Mouse (Mus musculus): Measurements from ENCODE around the gene Kcnk3. TPM values are rescaled to one million over a fixed set of nuclear protein-coding genes. Genes with fewer than 3 reads are reported as not detected.

Gene Kcnk3
- total RNA-seq, 1 experiment, result 0.31 TPM

- no peak for DNase-seq (ENCODE audit: low read depth, low spot score)
- H3K36me3 ChIP-seq (ENCODE audit: control insufficient read depth, insufficient read depth, low read length, poor library complexity, severe bottlenecking), result peaks cover 18% of the 10 kb centered on the region
- H3K4me3 ChIP-seq (ENCODE audit: insufficient read depth in 1 of 2, low read depth in 1 of 2, low read length in 2 of 2, poor library complexity in 1 of 2, severe bottlenecking in 1 of 2), result no peak overlapping the region
- peaks cover 0 to 9% of the 10 kb centered on the region in 2 experiments; a peak in 2 of 4 replicates for H3K4me1 ChIP-seq (ENCODE audit: control insufficient read depth in 2 of 2, insufficient read depth in 2 of 2, low read length in 2 of 2, poor library complexity in 1 of 2)
- no peak overlapping the region for H3K9ac ChIP-seq (ENCODE audit: insufficient read depth, low read depth, low read length, poor library complexity, severe bottlenecking)
- TF ChIP-seq HCFC1 (IDR thresholded peaks at IDR 0.05; ENCODE audit: borderline replicate concordance, insufficient read depth, low read length), result no peak
- no peak overlapping the region for H3K27ac ChIP-seq (ENCODE audit: insufficient read depth, low read depth, low read length, poor library complexity, severe bottlenecking)
- no peaks in the 10 kb centered on the region for H3K9me3 ChIP-seq (ENCODE audit: control insufficient read depth, insufficient read depth, low read depth, low read length)
- in situ Hi-C loops (cut with MboI; ENCODE audit: low sequenced_read_pairs in 2 of 2, unreplicated experiment in 2 of 2), result no loop called here
Observed at GRCm38 (mm10) chr5:30665360-30665759, 77.4 kb downstream of the Kcnk3 start.

DNA sequence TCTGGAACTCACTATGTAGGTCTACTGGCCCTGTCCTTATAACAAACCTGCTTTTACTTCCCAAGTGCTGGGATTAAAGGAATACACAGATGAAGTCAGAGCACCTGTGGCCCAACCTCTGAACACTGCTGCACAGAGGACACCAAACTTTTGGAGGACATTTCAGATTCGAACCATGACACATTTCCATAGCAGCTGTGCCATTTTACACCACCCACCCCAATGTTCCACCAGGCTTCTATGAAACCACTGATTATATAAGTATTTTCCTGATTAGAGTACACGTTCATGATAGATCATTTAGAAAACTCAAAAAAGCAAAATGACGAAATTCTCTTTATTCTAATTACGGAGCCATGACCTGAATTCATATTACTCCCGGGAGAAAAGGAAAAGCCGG, 78.0 kb downstream of the Kcnk3 start:
- in situ Hi-C loops (cut with MboI; ENCODE audit: low sequenced_read_pairs in 2 of 2, unreplicated experiment in 2 of 2), result no loop called here
- H3K4me3 ChIP-seq (ENCODE audit: insufficient read depth in 1 of 2, low read depth in 1 of 2, low read length in 2 of 2, poor library complexity in 1 of 2, severe bottlenecking in 1 of 2), result peak overlapping the region; percentile 42 to 99
- H3K9ac ChIP-seq (ENCODE audit: insufficient read depth, low read depth, low read length, poor library complexity, severe bottlenecking), result peak overlapping the region; percentile 65
- DNase-seq (ENCODE audit: low read depth, low spot score), result no peak
- no peak overlapping the region for H3K27ac ChIP-seq (ENCODE audit: insufficient read depth, low read depth, low read length, poor library complexity, severe bottlenecking)
- no peaks in the 10 kb centered on the region for H3K9me3 ChIP-seq (ENCODE audit: control insufficient read depth, insufficient read depth, low read depth, low read length)
- TF ChIP-seq HCFC1 (IDR thresholded peaks at IDR 0.05; ENCODE audit: borderline replicate concordance, insufficient read depth, low read length) (no peak), ZNF384 (IDR thresholded peaks at IDR 0.05; ENCODE audit: low read depth, low read length) (no peak), ZC3H11A (IDR thresholded peaks at IDR 0.05; ENCODE audit: borderline replicate concordance, low read depth, low read length) (no peak), CHD2 (IDR thresholded peaks at IDR 0.05; ENCODE audit: low read depth, low read length) (no peak), MAFK (IDR thresholded peaks at IDR 0.05; ENCODE audit: insufficient read depth, low read depth, low read length) (no peak)
- H3K36me3 ChIP-seq (ENCODE audit: control insufficient read depth, insufficient read depth, low read length, poor library complexity, severe bottlenecking), result peaks cover 18% of the 10 kb centered on the region
- H3K4me1 ChIP-seq (ENCODE audit: control insufficient read depth in 2 of 2, insufficient read depth in 2 of 2, low read length in 2 of 2, poor library complexity in 1 of 2), result peaks cover 0 to 9% of the 10 kb centered on the region in 2 experiments; a peak in 2 of 4 replicates

DNA sequence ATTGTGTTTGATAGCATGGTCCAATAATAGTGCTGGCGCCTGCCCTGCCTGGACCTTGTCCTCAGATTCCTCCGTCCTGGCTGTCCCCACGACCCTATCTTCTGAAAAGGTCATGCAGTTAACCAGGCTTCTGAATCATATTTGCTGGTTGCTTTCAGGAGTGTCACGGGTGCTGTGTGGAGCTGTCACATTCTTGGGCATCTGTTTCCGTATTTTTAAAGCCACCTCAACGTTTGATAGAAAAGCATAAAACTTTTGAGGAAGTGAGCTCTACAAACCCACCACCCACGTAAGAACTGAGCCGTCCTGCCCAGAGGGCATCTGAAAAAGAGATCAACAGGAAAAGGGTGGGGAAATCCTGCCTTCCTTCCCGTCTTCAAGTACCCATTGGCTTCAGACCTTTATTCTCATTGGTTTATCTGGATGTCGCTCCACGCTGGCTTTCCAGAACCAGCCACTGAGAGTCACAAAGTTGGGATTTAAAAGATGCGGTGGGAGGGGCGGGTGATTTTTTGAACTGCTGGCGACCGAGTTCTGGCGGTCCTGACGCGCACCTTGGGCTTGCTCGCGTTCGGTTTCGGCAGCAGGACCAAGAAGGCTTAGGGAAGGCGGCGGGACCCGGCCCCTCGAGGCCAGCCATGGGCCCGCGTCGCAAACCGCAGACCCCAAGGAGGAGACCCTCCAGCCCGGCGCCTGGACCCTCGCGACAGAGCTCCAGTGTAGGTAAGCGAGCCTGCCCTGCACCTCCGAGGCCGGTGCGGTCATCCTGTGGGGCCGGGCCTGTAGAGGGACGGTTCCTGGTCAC, 78.6 kb downstream of the Kcnk3 start, which contains the start of gene Cenpa:
Gene Cenpa (plus strand): TSS at position 387 of the 805 bp plus-strand sequence.
- in situ Hi-C loops (cut with MboI; ENCODE audit: low sequenced_read_pairs in 2 of 2, unreplicated experiment in 2 of 2), result no loop called here
- Histone ChIP-seq H3K4me3 (ENCODE audit: insufficient read depth in 1 of 2, low read depth in 1 of 2, low read length in 2 of 2, poor library complexity in 1 of 2, severe bottlenecking in 1 of 2) (peak within 1 kb of the TSS; percentile 99), H3K36me3 (ENCODE audit: control insufficient read depth, insufficient read depth, low read length, poor library complexity, severe bottlenecking) (peaks cover 19% of the 10 kb centered on the region), H3K9me3 (ENCODE audit: control insufficient read depth, insufficient read depth, low read depth, low read length) (no peaks in the 10 kb centered on the region), H3K9ac (ENCODE audit: insufficient read depth, low read depth, low read length, poor library complexity, severe bottlenecking) (peak within 1 kb of the TSS; percentile 99), H3K27ac (ENCODE audit: insufficient read depth, low read depth, low read length, poor library complexity, severe bottlenecking) (peak within 1 kb of the TSS; percentile 82), H3K4me1 (ENCODE audit: control insufficient read depth in 2 of 2, insufficient read depth in 2 of 2, low read length in 2 of 2, poor library complexity in 1 of 2) (peaks cover 0 to 9% of the 10 kb centered on the region in 2 experiments; a peak in 2 of 4 replicates)
- TF ChIP-seq CHD2 (IDR thresholded peaks at IDR 0.05; ENCODE audit: low read depth, low read length) (peak; percentile 89), MAFK (IDR thresholded peaks at IDR 0.05; ENCODE audit: insufficient read depth, low read depth, low read length) (no peak)
- DNase-seq (ENCODE audit: low read depth, low spot score), result peak; percentile 93

DNA sequence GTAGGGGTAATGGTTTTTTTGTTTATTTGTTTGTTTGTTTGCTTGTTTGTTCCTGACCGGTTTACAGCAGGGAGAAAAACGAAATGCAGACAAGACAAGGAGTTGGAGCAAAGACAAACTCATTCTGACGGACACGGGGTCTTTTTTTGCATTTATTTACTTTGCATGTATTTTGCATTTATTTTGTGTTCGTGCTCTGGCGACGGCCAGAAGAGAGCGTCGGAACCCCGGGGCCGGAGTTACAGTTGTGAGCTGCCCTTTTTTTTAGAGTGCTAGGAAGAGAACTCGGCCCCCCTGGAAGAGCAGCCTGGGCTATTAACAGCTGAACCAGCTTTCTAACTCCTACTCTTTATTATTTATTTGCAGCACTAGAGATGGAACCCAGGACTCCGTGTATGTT, 79.2 kb downstream of the Kcnk3 start:
- no peak for TF ChIP-seq MAFK (IDR thresholded peaks at IDR 0.05; ENCODE audit: insufficient read depth, low read depth, low read length)
- no peak for TF ChIP-seq CHD2 (IDR thresholded peaks at IDR 0.05; ENCODE audit: low read depth, low read length)
- no peak for TF ChIP-seq HCFC1 (IDR thresholded peaks at IDR 0.05; ENCODE audit: borderline replicate concordance, insufficient read depth, low read length)
- no peak for TF ChIP-seq ZC3H11A (IDR thresholded peaks at IDR 0.05; ENCODE audit: borderline replicate concordance, low read depth, low read length)
- TF ChIP-seq ZNF384 (IDR thresholded peaks at IDR 0.05; ENCODE audit: low read depth, low read length), result no peak

More for the DNA sequence above, 79.2 kb downstream of the Kcnk3 start:
- peaks cover 0 to 9% of the 10 kb centered on the region in 2 experiments; a peak in 2 of 4 replicates for H3K4me1 ChIP-seq (ENCODE audit: control insufficient read depth in 2 of 2, insufficient read depth in 2 of 2, low read length in 2 of 2, poor library complexity in 1 of 2)
- peak overlapping the region; percentile 99 for H3K9ac ChIP-seq (ENCODE audit: insufficient read depth, low read depth, low read length, poor library complexity, severe bottlenecking)
- in situ Hi-C loops (cut with MboI; ENCODE audit: low sequenced_read_pairs in 2 of 2, unreplicated experiment in 2 of 2), result no loop called here
- H3K4me3 ChIP-seq (ENCODE audit: insufficient read depth in 1 of 2, low read depth in 1 of 2, low read length in 2 of 2, poor library complexity in 1 of 2, severe bottlenecking in 1 of 2), result peak overlapping the region; percentile 99
- peak overlapping the region; percentile 82 for H3K27ac ChIP-seq (ENCODE audit: insufficient read depth, low read depth, low read length, poor library complexity, severe bottlenecking)
- peaks cover 26% of the 10 kb centered on the region for H3K36me3 ChIP-seq (ENCODE audit: control insufficient read depth, insufficient read depth, low read length, poor library complexity, severe bottlenecking)
- no peaks in the 10 kb centered on the region for H3K9me3 ChIP-seq (ENCODE audit: control insufficient read depth, insufficient read depth, low read depth, low read length)
- DNase-seq (ENCODE audit: low read depth, low spot score), result no peak
